Mouse (Mus musculus): ENCODE measurements around the gene Kri1.

The Kri1 gene

DNA sequence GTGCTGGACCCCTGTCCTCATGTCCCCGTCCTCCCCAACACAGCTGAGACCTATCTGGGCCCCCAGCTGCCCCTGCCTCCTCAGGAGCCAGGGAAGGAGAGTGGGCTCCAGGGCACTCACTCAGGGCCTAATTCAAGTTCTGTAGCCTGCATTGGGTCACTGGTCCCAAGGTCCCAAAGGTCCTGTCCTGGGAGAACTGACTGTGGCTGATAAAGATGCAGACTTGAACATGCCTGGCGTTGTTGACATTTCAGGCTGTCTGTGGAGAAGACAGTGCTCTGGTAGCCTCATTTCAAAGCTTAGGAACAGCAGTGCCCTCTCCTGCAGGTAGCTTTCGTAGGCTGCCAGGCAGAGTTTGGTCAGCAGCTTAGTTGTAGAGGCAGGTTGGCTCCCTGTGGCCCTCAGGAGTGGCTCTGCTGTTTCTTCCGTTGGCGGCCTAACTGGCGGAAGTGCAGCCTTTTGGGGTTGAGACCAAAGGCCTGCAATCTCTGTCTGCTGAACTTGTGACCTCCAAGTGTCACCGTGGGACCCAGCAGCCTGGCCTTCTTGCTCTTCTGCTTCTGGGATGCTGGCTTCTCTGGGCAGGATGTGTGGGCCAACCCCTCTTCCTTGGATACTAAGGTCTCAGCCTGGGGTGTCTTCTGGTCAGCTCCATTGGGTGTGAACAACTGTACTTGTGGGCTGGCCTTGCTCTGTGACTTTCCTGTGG, 14.1 kb downstream of the Kri1 start:
- 72% methylated on average over 7 of the region's 7 CpGs for WGBS

DNA sequence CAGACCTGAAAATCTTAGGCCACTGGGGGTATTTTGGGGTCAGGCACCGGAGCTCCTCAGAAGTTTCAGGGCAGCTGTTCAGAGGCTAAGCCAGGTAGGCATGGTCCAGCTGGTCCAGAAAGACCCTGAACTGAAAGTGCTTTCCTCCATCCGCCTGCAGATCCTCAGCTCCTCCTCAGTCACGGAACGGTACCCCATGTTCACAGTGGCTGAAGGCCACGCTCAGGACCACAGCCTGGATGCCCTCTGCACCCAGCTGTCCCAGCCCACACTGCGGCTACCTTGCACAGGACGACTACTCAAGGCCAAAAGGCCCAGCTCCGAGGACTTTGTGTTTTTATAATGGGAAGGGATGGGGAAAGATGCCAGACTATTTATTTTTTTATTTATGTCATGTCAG, 14.7 kb downstream of the Kri1 start:
- WGBS: 81% methylated on average over 8 of the region's 8 CpGs

GRCm38 (mm10) chr9:21272391-21272790, 15.4 kb downstream of the Kri1 start:
- 90% methylated on average over 9 of the region's 9 CpGs for WGBS

- 70% methylated on average over 5 of the region's 5 CpGs for WGBS
Observed at GRCm38 (mm10) chr9:21269590-21269989, 18.2 kb downstream of the Kri1 start.

GRCm38 (mm10) chr9:21268305-21268704, 19.5 kb downstream of the Kri1 start:
- WGBS: 95% methylated on average over 16 of the region's 16 CpGs

DNA sequence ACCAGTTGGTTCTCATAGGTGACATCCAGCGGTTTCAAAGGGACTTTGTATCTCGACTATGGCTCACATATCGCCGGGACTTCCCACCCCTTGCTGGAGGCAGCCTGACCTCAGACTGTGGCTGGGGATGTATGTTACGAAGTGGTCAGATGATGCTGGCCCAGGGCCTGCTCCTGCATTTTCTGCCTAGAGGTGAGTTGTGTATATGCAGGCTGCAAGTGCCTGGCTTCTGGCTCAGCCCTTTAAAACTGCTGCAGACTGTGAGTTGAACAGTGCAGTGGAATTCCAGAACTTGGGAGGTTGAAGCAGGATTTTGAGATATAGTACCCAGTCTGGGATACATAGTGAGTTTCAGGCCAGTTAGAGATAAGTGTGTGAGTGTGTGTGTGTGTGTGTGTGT, 20.9 kb downstream of the Kri1 start:
- 85% methylated on average over 5 of the region's 5 CpGs for WGBS

DNA sequence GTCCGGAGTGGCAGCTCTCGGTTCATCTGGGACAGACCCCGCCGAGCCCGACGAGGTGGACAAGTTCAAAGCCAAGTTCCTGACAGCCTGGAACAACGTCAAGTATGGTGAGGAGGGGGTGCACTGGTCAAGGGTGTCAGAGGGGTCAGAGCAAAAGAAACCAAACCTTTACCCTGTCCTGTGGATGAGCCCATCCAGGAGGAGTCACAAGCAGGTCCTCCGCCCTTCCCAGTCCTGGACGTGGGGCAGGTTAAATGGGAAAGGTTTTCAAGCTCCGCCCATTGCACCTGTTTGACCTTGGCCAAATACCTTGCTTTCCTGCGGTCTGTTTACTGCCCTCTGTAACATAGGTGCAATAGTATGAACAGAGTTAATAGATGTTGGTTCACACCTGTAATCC, 22.2 kb downstream of the Kri1 start:
- 3% methylated on average over 11 of the region's 11 CpGs for WGBS

- WGBS: under 1% methylated on average over 49 of the region's 49 CpGs
Observed at GRCm38 (mm10) chr9:21265000-21265561, 22.7 kb downstream of the Kri1 start, which contains the start of gene Atg4d. TSS of gene Atg4d (plus strand) at chr9:21265293.

DNA sequence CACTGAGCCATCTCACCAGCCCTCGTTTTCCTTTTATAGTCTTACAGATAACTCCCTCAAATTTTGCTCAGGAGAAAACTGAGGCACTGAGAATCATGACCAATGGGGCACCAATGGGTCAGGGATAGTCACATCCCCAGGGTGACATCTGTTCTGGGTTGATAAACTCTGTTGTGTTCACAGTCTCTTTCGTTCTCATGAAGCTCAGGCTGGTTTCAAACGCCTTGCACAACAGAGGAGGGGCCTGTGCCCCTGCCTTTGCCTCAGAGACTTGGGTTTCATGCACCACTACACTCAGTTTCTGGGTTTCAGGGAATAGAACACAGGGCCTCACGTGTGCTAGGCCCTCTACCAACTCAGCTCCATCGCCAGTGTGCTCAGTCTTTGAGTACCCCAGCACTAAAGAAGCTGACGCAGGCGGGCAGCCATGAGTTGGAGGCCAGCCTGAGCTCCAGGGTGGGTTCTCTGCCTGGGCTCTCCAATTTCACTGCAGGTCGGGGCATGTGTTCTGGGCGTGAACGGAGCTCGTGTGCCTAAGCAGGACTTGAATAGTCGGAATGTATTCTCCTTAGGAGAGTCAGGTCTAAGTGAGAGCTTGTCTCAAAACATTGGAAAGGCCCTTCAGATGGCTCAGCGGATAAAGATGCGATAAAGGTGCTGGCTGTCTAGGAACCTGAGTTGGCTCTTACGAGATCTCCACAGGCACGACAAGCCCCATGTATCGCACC, 23.3 kb downstream of the Kri1 start:
- 22% methylated on average over 17 of the region's 17 CpGs for WGBS

GRCm38 (mm10) chr9:21261831-21262230, 25.9 kb downstream of the Kri1 start:
- 76% methylated on average over 2 of the region's 2 CpGs for WGBS

- WGBS: 80% methylated on average over 6 of the region's 6 CpGs
Observed at GRCm38 (mm10) chr9:21260491-21261040, 27.2 kb downstream of the Kri1 start.

GRCm38 (mm10) chr9:21256349-21256748, 31.4 kb downstream of the Kri1 start:
- WGBS: 88% methylated on average over 4 of the region's 4 CpGs

- WGBS: 79% methylated on average over 13 of the region's 13 CpGs
Observed at GRCm38 (mm10) chr9:21251116-21251735, 36.5 kb downstream of the Kri1 start.

GRCm38 (mm10) chr9:21250509-21250908, 37.3 kb downstream of the Kri1 start:
- WGBS: 62% methylated on average over 2 of the region's 2 CpGs

- 50% methylated on average over 17 of the region's 17 CpGs for WGBS
Observed at GRCm38 (mm10) chr9:21249629-21250508, 37.9 kb downstream of the Kri1 start.

- WGBS: 5% methylated on average over 30 of the region's 30 CpGs
Observed at GRCm38 (mm10) chr9:21248326-21248725, 39.4 kb downstream of the Kri1 start, which contains the start of gene S1pr5. TSS of gene S1pr5 (minus strand) at chr9:21248443.

GRCm38 (mm10) chr9:21246342-21246741, 41.4 kb downstream of the Kri1 start:
- WGBS: 89% methylated on average over 1 of the region's 1 CpGs

DNA sequence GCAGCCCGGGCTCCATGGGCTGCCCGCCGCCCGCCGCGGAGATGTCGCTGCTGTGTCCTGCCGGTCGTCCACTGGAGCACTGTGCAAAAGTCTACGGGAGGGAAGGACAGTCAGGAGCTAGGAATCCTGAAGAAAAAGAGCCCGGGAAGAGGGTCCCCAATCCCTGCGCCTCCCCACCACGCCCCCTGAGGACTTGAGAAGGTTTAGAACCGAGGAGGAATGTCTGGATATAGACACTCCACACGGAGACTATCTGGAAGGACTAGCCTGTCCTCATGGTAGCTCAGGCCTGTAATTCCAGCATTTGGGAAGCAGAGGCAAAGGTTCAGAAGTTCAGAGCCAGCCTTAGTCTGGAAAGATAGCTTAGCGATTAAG, 42.7 kb downstream of the Kri1 start:
- 5% methylated on average over 16 of the region's 16 CpGs for WGBS

DNA sequence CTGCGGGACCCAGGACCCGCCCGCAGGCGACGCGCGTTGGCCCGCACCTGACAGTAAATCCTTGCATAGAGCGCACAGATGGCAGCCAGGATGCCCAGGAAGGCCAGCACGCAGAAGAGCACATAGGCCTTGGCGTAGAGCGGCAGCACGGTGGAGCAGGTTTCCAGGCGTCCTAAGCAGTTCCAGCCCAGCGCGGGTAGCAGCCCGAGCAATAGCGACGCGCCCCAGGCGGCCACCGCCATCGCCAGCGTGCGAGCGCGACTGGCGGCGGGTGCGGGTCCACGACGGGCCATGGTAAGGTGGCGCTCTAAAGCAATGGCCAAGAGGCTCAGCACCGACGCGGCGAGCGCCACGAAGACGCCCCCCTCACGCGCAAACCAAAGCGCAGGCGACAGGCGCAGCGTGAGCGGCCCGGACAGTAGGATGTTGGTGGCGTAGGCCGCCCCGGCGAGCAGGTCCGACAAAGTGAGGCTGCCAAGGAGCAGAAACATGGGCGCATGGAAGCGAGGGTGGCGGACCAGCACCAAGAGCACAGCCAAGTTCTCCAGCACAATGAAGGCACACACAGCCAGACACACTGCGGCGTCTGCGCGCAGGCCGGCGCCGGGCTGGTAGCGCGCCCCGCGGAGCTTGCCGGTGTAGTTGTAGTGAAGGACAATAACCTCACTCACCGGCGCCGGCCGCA, 43.2 kb downstream of the Kri1 start:
- under 1% methylated on average over 71 of the region's 72 CpGs for WGBS

- WGBS: 7% methylated on average over 42 of the region's 42 CpGs
Observed at GRCm38 (mm10) chr9:21243826-21244427, 43.8 kb downstream of the Kri1 start.
